Mouse (Mus musculus) heart, embryonic 11.5 days (tissue): ENCODE measurements around the gene Pfdn5. TPM values are rescaled to one million over a fixed set of nuclear protein-coding genes. Genes with fewer than 3 reads are reported as not detected.

Experiments used
- ATAC-seq: fragments of 200-750 bp; cut with Nextera tagmentation; replicated peaks from 2 replicates; pipeline ENCODE4 v1.8.0; 2017; ENCODE audit warnings: moderate library complexity; ENCODE audit not compliant: insufficient number of reproducible peaks, low FRiP score, low TSS enrichment
- H3K27ac ChIP-seq: fragments of 300-500 bp; sonication (generic); 2 replicates; pipeline ENCODE4 v1.5.1; 2014; ENCODE audit warnings: mild to moderate bottlenecking, low read depth, low read length
- H3K27me3 ChIP-seq: fragments of 300-500 bp; sonication (generic); 2 replicates; pipeline ENCODE4 v1.6.1; 2014; ENCODE audit warnings: mild to moderate bottlenecking, low read length, mixed read lengths; ENCODE audit not compliant: control insufficient read depth, insufficient read depth
- H3K36me3 ChIP-seq: fragments of 300-500 bp; sonication (generic); 2 replicates; pipeline ENCODE4 v1.6.1; 2014; ENCODE audit warnings: mild to moderate bottlenecking, low read length, moderate library complexity, mixed read lengths; ENCODE audit not compliant: control insufficient read depth, insufficient read depth
- H3K4me1 ChIP-seq: fragments of 300-500 bp; sonication (generic); 2 replicates; pipeline ENCODE4 v1.6.1; 2014; ENCODE audit warnings: low read length; ENCODE audit not compliant: control insufficient read depth, insufficient read depth
- H3K4me2 ChIP-seq: fragments of 300-500 bp; sonication (generic); 2 replicates; pipeline ENCODE4 v1.6.1; 2014; ENCODE audit warnings: mild to moderate bottlenecking, moderate library complexity
- H3K4me3 ChIP-seq: fragments of 300-500 bp; sonication (generic); 2 replicates; pipeline ENCODE4 v1.5.1; 2014; ENCODE audit warnings: low read depth, low read length
- H3K9ac ChIP-seq: fragments of 300-500 bp; sonication (generic); 2 replicates; pipeline ENCODE4 v1.6.1; 2014; ENCODE audit warnings: mild to moderate bottlenecking, low read depth, low read length, moderate library complexity
- H3K9me3 ChIP-seq: fragments of 300-500 bp; sonication (generic); replicated peaks from 2 replicates; pipeline ENCODE4 v1.6.1; 2016; ENCODE audit warnings: low read length; ENCODE audit not compliant: control insufficient read depth
- WGBS: fragments of 180-500 bp; shearing (Covaris S2); extraction: QIAGEN DNeasy Blood & Tissue Kit; methylation state at CpG from one replicate; pipeline ENCODE4 v1.1.7; 2014; ENCODE audit not compliant: insufficient replicate concordance; 5-methylcytosine and 5-hydroxymethylcytosine counted together
- polyA plus RNA-seq: library from polyadenylated mRNA; unstranded; fragments of >200 nt; fragmentation: Nextera tagmentation; extraction: Ambion mirVana; gene quantifications from 2 replicates; pipeline ENCODE4 v1.2.1, GENCODE M21; 2014

Pfdn5 gene
- polyA plus RNA-seq, 1 experiment from 2014 or later: 350 TPM

DNA sequence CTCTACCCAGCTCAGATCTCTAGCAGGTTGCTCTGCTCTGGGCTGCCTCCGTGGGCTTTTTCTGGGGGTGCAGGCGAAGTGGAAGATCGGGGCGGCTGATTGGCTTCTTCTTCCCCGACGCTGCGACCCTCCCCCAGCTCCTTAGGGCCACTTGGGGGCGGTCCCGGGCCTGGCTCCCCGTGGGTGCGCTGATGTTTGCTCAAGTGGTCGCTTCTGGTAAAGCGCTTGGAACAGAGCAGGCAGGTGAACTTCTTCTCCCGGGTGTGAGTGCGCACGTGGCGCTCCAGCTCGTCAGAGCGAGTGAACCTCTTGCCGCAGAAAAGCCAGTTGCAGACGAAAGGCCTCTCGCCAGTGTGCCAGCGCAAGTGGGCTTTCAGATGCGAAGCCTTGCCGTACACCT, 32.2 kb downstream of the Pfdn5 start:
- no peak for ATAC-seq
- no peak overlapping the region for H3K9ac ChIP-seq
- peak overlapping the region; percentile 30 for H3K4me3 ChIP-seq
- no peaks in the 10 kb centered on the region for H3K36me3 ChIP-seq
- 2% methylated on average over 25 of the region's 25 CpGs for WGBS
- peaks cover 45% of the 10 kb centered on the region for H3K27me3 ChIP-seq
- H3K9me3 ChIP-seq: no peaks in the 10 kb centered on the region
- H3K27ac ChIP-seq: no peak overlapping the region
- H3K4me2 ChIP-seq: peak overlapping the region; percentile 50
- peaks cover 20% of the 10 kb centered on the region for H3K4me1 ChIP-seq

- Histone ChIP-seq H3K4me3 (0 out of 2 replicates have a peak overlapping the region, but pooled peaks have one; percentile 30), H3K27me3 (peaks cover 47% of the 10 kb centered on the region), H3K4me1 (peaks cover 20% of the 10 kb centered on the region), H3K36me3 (no peaks in the 10 kb centered on the region), H3K9ac (no peak overlapping the region), H3K9me3 (no peaks in the 10 kb centered on the region), H3K27ac (no peak overlapping the region), H3K4me2 (no peak overlapping the region)
- ATAC-seq: no peak; the same call in 1 of the 2 replicates
- WGBS: 22% methylated on average over 5 of the region's 5 CpGs
Measured at GRCm38 (mm10) chr15:102358834-102359233, 32.9 kb downstream of the Pfdn5 start.

GRCm38 (mm10) chr15:102362648-102363047, 36.7 kb downstream of the Pfdn5 start:
- H3K4me3 ChIP-seq: peak overlapping the region; percentile 25
- WGBS: 5% methylated on average over 14 of the region's 14 CpGs

GRCm38 (mm10) chr15:102364678-102365077, 38.8 kb downstream of the Pfdn5 start:
- no peak overlapping the region for H3K9ac ChIP-seq

More at GRCm38 (mm10) chr15:102362648-102363047, 36.7 kb downstream of the Pfdn5 start:
- peaks cover 19% of the 10 kb centered on the region for H3K4me1 ChIP-seq
- H3K4me2 ChIP-seq: peak overlapping the region; percentile 60
- no peaks in the 10 kb centered on the region for H3K9me3 ChIP-seq
- peak overlapping the region; percentile 69 for H3K9ac ChIP-seq
- H3K27ac ChIP-seq: peak overlapping the region; percentile 50; the same call in 1 of the 2 replicates
- ATAC-seq: no peak
- H3K27me3 ChIP-seq: peaks cover 38% of the 10 kb centered on the region
- H3K36me3 ChIP-seq: no peaks in the 10 kb centered on the region

GRCm38 (mm10) chr15:102366238-102366637, 40.3 kb downstream of the Pfdn5 start:
- H3K9ac ChIP-seq: peak overlapping the region; percentile 31; the same call in 1 of the 2 replicates
- 7% methylated on average over 7 of the region's 7 CpGs for WGBS
- no peak overlapping the region for H3K27ac ChIP-seq

More at GRCm38 (mm10) chr15:102364678-102365077, 38.8 kb downstream of the Pfdn5 start:
- WGBS: 82% methylated on average over 1 of the region's 1 CpGs
- ATAC-seq: no peak
- no peaks in the 10 kb centered on the region for H3K36me3 ChIP-seq
- H3K27me3 ChIP-seq: peaks cover 18% of the 10 kb centered on the region
- H3K4me3 ChIP-seq: no peak overlapping the region
- no peak overlapping the region for H3K4me2 ChIP-seq
- no peaks in the 10 kb centered on the region for H3K9me3 ChIP-seq
- H3K4me1 ChIP-seq: peaks cover 6% of the 10 kb centered on the region
- no peak overlapping the region for H3K27ac ChIP-seq

GRCm38 (mm10) chr15:102366733-102367344, 40.9 kb downstream of the Pfdn5 start, which contains the start of gene Sp7:
Sp7 (minus strand) TSS chr15:102367182.
- Histone ChIP-seq H3K4me1 (peaks cover 17% of the 10 kb centered on the region), H3K9ac (peak within 1 kb of the TSS; percentile 31; the same call in 1 of the 2 replicates), H3K36me3 (no peaks in the 10 kb centered on the region), H3K27me3 (peaks cover 21% of the 10 kb centered on the region), H3K4me2 (peak within 1 kb of the TSS; percentile 67), H3K4me3 (peak within 1 kb of the TSS; percentile 27; the same call in 1 of the 2 replicates), H3K9me3 (no peaks in the 10 kb centered on the region), H3K27ac (no peak within 1 kb of the TSS)
- 8% methylated on average over 15 of the region's 15 CpGs for WGBS
- no peak for ATAC-seq

More at GRCm38 (mm10) chr15:102366238-102366637, 40.3 kb downstream of the Pfdn5 start:
- peaks cover 15% of the 10 kb centered on the region for H3K27me3 ChIP-seq
- H3K4me2 ChIP-seq: peak overlapping the region; percentile 67
- peak overlapping the region; percentile 27; the same call in 1 of the 2 replicates for H3K4me3 ChIP-seq
- no peak for ATAC-seq
- no peaks in the 10 kb centered on the region for H3K36me3 ChIP-seq
- H3K9me3 ChIP-seq: no peaks in the 10 kb centered on the region
- H3K4me1 ChIP-seq: peaks cover 17% of the 10 kb centered on the region

DNA sequence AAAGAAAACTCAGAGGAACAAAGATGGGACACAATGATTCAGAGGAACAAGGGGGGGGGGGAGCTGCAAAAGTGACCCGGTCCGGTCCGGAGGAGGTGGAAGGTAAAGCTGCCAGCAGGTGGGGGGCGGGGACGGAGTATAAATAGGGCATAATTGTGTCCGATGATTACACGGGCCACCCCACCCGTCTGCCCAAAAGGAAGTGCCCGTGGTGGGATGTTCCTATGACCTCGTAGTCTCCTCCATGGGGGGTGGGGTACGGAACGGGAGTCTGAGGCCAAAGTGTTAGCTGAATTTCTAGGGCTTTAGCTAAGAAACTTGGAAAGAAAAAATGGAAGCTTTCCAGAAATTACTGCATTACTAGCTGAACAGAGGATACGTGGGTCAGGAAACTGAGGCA, 44.1 kb downstream of the Pfdn5 start:
- ATAC-seq: no peak
- H3K27me3 ChIP-seq: peaks cover 19% of the 10 kb centered on the region
- no peaks in the 10 kb centered on the region for H3K36me3 ChIP-seq
- no peak overlapping the region for H3K27ac ChIP-seq
- WGBS: 12% methylated on average over 13 of the region's 13 CpGs
- peaks cover 17% of the 10 kb centered on the region for H3K4me1 ChIP-seq
- no peaks in the 10 kb centered on the region for H3K9me3 ChIP-seq
- peak overlapping the region; percentile 36 for H3K4me2 ChIP-seq
- H3K9ac ChIP-seq: no peak overlapping the region
- no peak overlapping the region for H3K4me3 ChIP-seq

- no peaks in the 10 kb centered on the region for H3K9me3 ChIP-seq
- H3K27ac ChIP-seq: no peak overlapping the region
- H3K27me3 ChIP-seq: peaks cover 17% of the 10 kb centered on the region
- ATAC-seq: no peak
- 0 out of 2 replicates have a peak overlapping the region, but pooled peaks have one; percentile 1 for H3K4me3 ChIP-seq
- WGBS: 5% methylated on average over 10 of the region's 10 CpGs
- H3K9ac ChIP-seq: peak overlapping the region; percentile 53; the same call in 1 of the 2 replicates
- H3K36me3 ChIP-seq: no peaks in the 10 kb centered on the region
- H3K4me1 ChIP-seq: peaks cover 17% of the 10 kb centered on the region
- H3K4me2 ChIP-seq: peak overlapping the region; percentile 43
Measured at GRCm38 (mm10) chr15:102370727-102371126, 44.8 kb downstream of the Pfdn5 start.
